Comparison of ENCODE assay signal across 23 mouse cellular contexts in genomic region chr1:121090628-121091027, GRCm38 (mm10).
DNase-seq lines count a peak whose midpoint lies in the region; ATAC-seq and TF ChIP-seq lines count a peak whose summit lies in the region.
"Had no signal": no experiment of that assay in that cellular context is flagged by ENCODE, and none has a peak within 500 bp of the region (broad histone marks: within the 10 kb centered on the region; RNA-seq: fewer than 3 reads in every experiment).

No protein-coding gene starts in this region.

- no peaks in the 10 kb centered on the region for H3K27me3 ChIP-seq in liver, embryonic 12.5 days (replicated peaks)
- H3K27me3 ChIP-seq in liver, embryonic 13.5 days: no peaks in the 10 kb centered on the region
- no peaks in the 10 kb centered on the region for H3K27me3 ChIP-seq in liver, embryonic 15.5 days
- no peaks in the 10 kb centered on the region for H3K27me3 ChIP-seq in heart, adult 2 months (ENCODE audit: control insufficient read depth, insufficient read depth, low read length)
- H3K27me3 ChIP-seq: embryonic facial prominence, embryonic 13.5 days; embryonic facial prominence, embryonic 15.5 days had no signal

- no peak for TF ChIP-seq POLR2A in heart, adult 2 months (IDR thresholded peaks at IDR 0.05; ENCODE audit: insufficient read depth, low read depth, low read length)

- DNase-seq in liver: no peak
- DNase-seq in liver, embryonic 13.5 days: peak; percentile 13
- DNase-seq in cerebellum, adult 11 months: no peak
- no peak for DNase-seq in testis, postnatal 10 days (ENCODE audit: low spot score)
- DNase-seq in heart, adult 2 months: no peak
- DNase-seq: adrenal gland, adult 2 months; adrenal gland, postnatal 10 days; adrenal gland, postnatal 25 days; cerebellum, adult 18-20 months; cerebellum, adult 8-10 months; cerebellum, adult 9-11 months; cerebellum, postnatal 14 days; cerebellum, postnatal 36 days; embryo, embryonic 11 days had no signal

- H3K27ac ChIP-seq in liver, embryonic 12.5 days: no peak overlapping the region
- H3K27ac ChIP-seq in liver, embryonic 13.5 days: no peak overlapping the region
- no peak overlapping the region for H3K27ac ChIP-seq in liver, embryonic 15.5 days (replicated peaks)
- H3K27ac ChIP-seq in heart, adult 2 months: no peak overlapping the region
- H3K27ac ChIP-seq: embryonic facial prominence, embryonic 13.5 days; embryonic facial prominence, embryonic 15.5 days; forebrain, embryonic 10.5 days; forebrain, embryonic 12.5 days had no signal

- no peaks in the 10 kb centered on the region for H3K9me3 ChIP-seq in liver, embryonic 12.5 days (replicated peaks)
- H3K9me3 ChIP-seq in liver, embryonic 13.5 days (replicated peaks): no peaks in the 10 kb centered on the region
- no peaks in the 10 kb centered on the region for H3K9me3 ChIP-seq in liver, embryonic 15.5 days (replicated peaks)
- H3K9me3 ChIP-seq: embryonic facial prominence, embryonic 13.5 days; embryonic facial prominence, embryonic 15.5 days; forebrain, embryonic 10.5 days; forebrain, embryonic 12.5 days had no signal

- 72% methylated on average over 4 of the region's 4 CpGs for WGBS in liver, embryonic 12.5 days (ENCODE audit: insufficient replicate concordance)
- WGBS in liver, embryonic 13.5 days (ENCODE audit: insufficient replicate concordance): 61% methylated on average over 4 of the region's 4 CpGs
- WGBS in liver, embryonic 15.5 days (ENCODE audit: insufficient replicate concordance): 59% methylated on average over 4 of the region's 4 CpGs
- WGBS in heart, adult 2 months: 72% methylated on average over 4 of the region's 4 CpGs

- no peaks in the 10 kb centered on the region for H3K36me3 ChIP-seq in liver, embryonic 12.5 days
- H3K36me3 ChIP-seq in liver, embryonic 13.5 days: no peaks in the 10 kb centered on the region
- H3K36me3 ChIP-seq in liver, embryonic 15.5 days (replicated peaks): no peaks in the 10 kb centered on the region
- H3K36me3 ChIP-seq in heart, adult 2 months (ENCODE audit: control insufficient read depth, insufficient read depth, low read length): no peaks in the 10 kb centered on the region
- H3K36me3 ChIP-seq: embryonic facial prominence, embryonic 13.5 days; embryonic facial prominence, embryonic 15.5 days; forebrain, embryonic 10.5 days; forebrain, embryonic 12.5 days had no signal

- TF ChIP-seq EP300 in heart, adult 2 months (IDR thresholded peaks at IDR 0.05; ENCODE audit: insufficient read depth, low read depth, low read length): no peak

- intact Hi-C loops in heart, adult 2 months (cut with DNase I): no loop called here

- no peak overlapping the region for H3K4me3 ChIP-seq in liver, embryonic 12.5 days
- H3K4me3 ChIP-seq in liver, embryonic 13.5 days (replicated peaks): no peak overlapping the region
- no peak overlapping the region for H3K4me3 ChIP-seq in liver, embryonic 15.5 days (replicated peaks)
- H3K4me3 ChIP-seq in heart, adult 2 months: no peak overlapping the region
- H3K4me3 ChIP-seq: embryonic facial prominence, embryonic 13.5 days; embryonic facial prominence, embryonic 15.5 days; erythroblast, embryonic 14.5 days; forebrain, embryonic 10.5 days; forebrain, embryonic 12.5 days had no signal

- peak; percentile 53; the same call in 1 of the 2 replicates for ATAC-seq in liver, embryonic 12.5 days
- peak; percentile 65 for ATAC-seq in liver, embryonic 13.5 days (ENCODE audit: low read depth)
- peak; percentile 31; the same call in 1 of the 2 replicates for ATAC-seq in liver, embryonic 15.5 days (ENCODE audit: insufficient read depth)
- ATAC-seq: forebrain, embryonic 14.5 days; forebrain, embryonic 16.5 days had no signal

- H3K4me2 ChIP-seq in liver, embryonic 12.5 days: no peak overlapping the region
- no peak overlapping the region for H3K4me2 ChIP-seq in liver, embryonic 13.5 days
- no peak overlapping the region for H3K4me2 ChIP-seq in liver, embryonic 15.5 days
- H3K4me2 ChIP-seq: embryonic facial prominence, embryonic 13.5 days; embryonic facial prominence, embryonic 15.5 days; forebrain, embryonic 12.5 days had no signal

- no peak for TF ChIP-seq CTCF in heart, adult 2 months (IDR thresholded peaks at IDR 0.05)

- no peaks in the 10 kb centered on the region for H3K79me2 ChIP-seq in heart, adult 2 months (replicated peaks; ENCODE audit: control insufficient read depth, insufficient read depth, low read length)

- H3K4me1 ChIP-seq in liver, embryonic 12.5 days: 0 out of 2 replicates have a peak, but pooled peaks cover 5% of the 10 kb centered on the region
- H3K4me1 ChIP-seq in liver, embryonic 13.5 days (replicated peaks): peaks cover 18% of the 10 kb centered on the region
- H3K4me1 ChIP-seq in liver, embryonic 15.5 days (replicated peaks): 0 out of 2 replicates have a peak, but pooled peaks cover 3% of the 10 kb centered on the region
- no peaks in the 10 kb centered on the region for H3K4me1 ChIP-seq in heart, adult 2 months (ENCODE audit: control insufficient read depth, insufficient read depth, low read length)

- H3K9ac ChIP-seq in liver, embryonic 12.5 days: no peak overlapping the region
- no peak overlapping the region for H3K9ac ChIP-seq in liver, embryonic 13.5 days
- H3K9ac ChIP-seq in liver, embryonic 15.5 days: no peak overlapping the region
- H3K9ac ChIP-seq in heart, adult 2 months (ENCODE audit: low read depth, low read length): no peak overlapping the region
- H3K9ac ChIP-seq: embryonic facial prominence, embryonic 13.5 days; embryonic facial prominence, embryonic 15.5 days; forebrain, embryonic 12.5 days had no signal
